Mouse (Mus musculus) CD8-positive naive resting alpha-beta T cell, adult 57 days (primary cell): ENCODE measurements around the gene Lmo3. TPM values are rescaled to one million over a fixed set of nuclear protein-coding genes. Genes with fewer than 3 reads are reported as not detected.

ENCODE experiments used
- total RNA-seq: library from RNA; stranded (reverse); gene quantifications from one replicate; pipeline ENCODE4 v1.2.4, GENCODE M21; 2023

The Lmo3 gene
- not detected for total RNA-seq

GRCm38 (mm10) chr6:138581734-138582505 lies at the start of gene Lmo3:
TSS of gene Lmo3 (minus strand) at chr6:138581968.

Other genes with a start within 250 kb of the Lmo3 start
- not detected for gene Igbp1b, start 76.6 kb upstream of the Lmo3 start, total RNA-seq